Mouse (Mus musculus) midbrain, postnatal 0 days (tissue): ENCODE measurements around the gene Rsbn1l. TPM values are rescaled to one million over a fixed set of nuclear protein-coding genes. Genes with fewer than 3 reads are reported as not detected.
A peak's percentile ranks its signal among the peaks of the same experiment; 100 is the strongest.
"Not testable (repeated sequence)": the region's sequence is repeated elsewhere in the genome, so short reads cannot be mapped to it uniquely, and the experiment has no call there.

Experiments
- ATAC-seq: fragments of 200-750 bp; cut with Nextera tagmentation; 2 replicates; pipeline ENCODE4 v1.8.0; 2017; ENCODE audit warnings: moderate number of reproducible peaks, mild to moderate bottlenecking, moderate TSS enrichment, moderate library complexity; ENCODE audit not compliant: low FRiP score
- DNase-seq: peaks from one replicate; pipeline ENCODE4 v3.0.0-alpha.2; 2015; ENCODE audit warnings: low spot score
- H3K27ac ChIP-seq: fragments of 300-500 bp; sonication (generic); 2 replicates; pipeline ENCODE4 v1.5.1; 2014; ENCODE audit warnings: low read depth, mild to moderate bottlenecking, low read length, mixed read lengths
- H3K27me3 ChIP-seq: fragments of 300-500 bp; sonication (generic); 2 replicates; pipeline ENCODE4 v1.6.1; 2014; ENCODE audit warnings: low read length, control low read depth, mixed read lengths; ENCODE audit not compliant: insufficient read depth
- H3K36me3 ChIP-seq: fragments of 300-500 bp; sonication (generic); 2 replicates; pipeline ENCODE4 v1.6.1; 2014; ENCODE audit warnings: low read length, control low read depth, mixed read lengths; ENCODE audit not compliant: insufficient read depth
- H3K4me1 ChIP-seq: fragments of 300-500 bp; sonication (generic); 2 replicates; pipeline ENCODE4 v1.6.1; 2014; ENCODE audit warnings: mild to moderate bottlenecking, control low read depth, antibody characterized with exemption, low read length, mixed read lengths; ENCODE audit not compliant: insufficient read depth
- H3K4me2 ChIP-seq: fragments of 300-500 bp; sonication (generic); 2 replicates; pipeline ENCODE4 v1.6.1; 2014; ENCODE audit warnings: low read depth, mild to moderate bottlenecking, low read length, mixed read lengths; ENCODE audit not compliant: poor library complexity, severe bottlenecking
- H3K4me3 ChIP-seq: fragments of 300-500 bp; sonication (generic); 2 replicates; pipeline ENCODE4 v1.5.1; 2014; ENCODE audit warnings: low read depth, mild to moderate bottlenecking, low read length, moderate library complexity
- H3K9ac ChIP-seq: fragments of 300-500 bp; sonication (generic); replicated peaks from 2 replicates; pipeline ENCODE4 v1.6.1; 2014; ENCODE audit warnings: mild to moderate bottlenecking, low read length, moderate library complexity, mixed read lengths; ENCODE audit not compliant: poor library complexity, severe bottlenecking
- H3K9me3 ChIP-seq: fragments of 300-500 bp; sonication (generic); 2 replicates; pipeline ENCODE4 v1.6.1; 2016; ENCODE audit warnings: low read length, control low read depth
- CTCF ChIP-seq: IDR thresholded peaks from 2 replicates; pipeline ENCODE4 v1.5.1; 2016; ENCODE audit warnings: antibody characterized with exemption, mild to moderate bottlenecking
- WGBS: fragments of 180-500 bp; shearing (Covaris S2); extraction: QIAGEN DNeasy Blood & Tissue Kit; methylation state at CpG from one replicate; pipeline ENCODE4 v1.1.7; 2014; 5-methylcytosine and 5-hydroxymethylcytosine counted together
- polyA plus RNA-seq: library from polyadenylated mRNA; unstranded; fragments of >200 nt; fragmentation: Nextera tagmentation; extraction: Ambion mirVana; gene quantifications from 2 replicates; pipeline ENCODE4 v1.2.1, GENCODE M21; 2015
- total RNA-seq: library from RNA; depleted of rRNA; stranded (reverse); fragments of >200 nt; gene quantifications from 2 replicates; pipeline ENCODE4 v1.2.3, GENCODE M21; 2014

The Rsbn1l gene
- total and polyA plus RNA-seq, 2 experiments from 2014 or later: 3.8 to 5.2 TPM

GRCm38 (mm10) chr5:20946906-20947305, 9.3 kb downstream of the Rsbn1l start:
- H3K4me2 ChIP-seq: no peak overlapping the region
- H3K27me3 ChIP-seq: no peaks in the 10 kb centered on the region
- no peaks in the 10 kb centered on the region for H3K36me3 ChIP-seq
- H3K4me3 ChIP-seq: no peak overlapping the region
- no peak overlapping the region for H3K9ac ChIP-seq
- no peak for ATAC-seq
- WGBS: 89% methylated on average over 6 of the region's 6 CpGs
- peaks cover 2% of the 10 kb centered on the region; the same call in 1 of the 2 replicates for H3K4me1 ChIP-seq
- H3K27ac ChIP-seq: no peak overlapping the region
- H3K9me3 ChIP-seq: no peaks in the 10 kb centered on the region
- no peak for TF ChIP-seq CTCF
- no peak for DNase-seq

GRCm38 (mm10) chr5:20944961-20945748, 11.0 kb downstream of the Rsbn1l start:
- 82% methylated on average over 13 of the region's 13 CpGs for whole genome bisulfite sequencing
- no peaks in the 10 kb centered on the region for H3K36me3 ChIP-seq
- ATAC-seq: no peak
- H3K27ac ChIP-seq: no peak overlapping the region
- no peak for TF ChIP-seq CTCF
- H3K4me1 ChIP-seq: peaks cover 2% of the 10 kb centered on the region; the same call in 1 of the 2 replicates
- no peak overlapping the region for H3K4me2 ChIP-seq
- H3K27me3 ChIP-seq: no peaks in the 10 kb centered on the region
- H3K9me3 ChIP-seq: no peaks in the 10 kb centered on the region
- DNase-seq: no peak
- H3K4me3 ChIP-seq: no peak overlapping the region
- H3K9ac ChIP-seq: no peak overlapping the region

- not testable (repeated sequence) for H3K4me3 ChIP-seq, H3K36me3 ChIP-seq
Measured at GRCm38 (mm10) chr5:20943791-20944190, 12.4 kb downstream of the Rsbn1l start.

GRCm38 (mm10) chr5:20942523-20942922, 13.7 kb downstream of the Rsbn1l start:
- Histone ChIP-seq H3K4me2 (no peak overlapping the region), H3K4me3 (no peak overlapping the region), H3K9ac (no peak overlapping the region), H3K4me1 (no peaks in the 10 kb centered on the region), H3K27ac (no peak overlapping the region), H3K27me3 (no peaks in the 10 kb centered on the region), H3K36me3 (no peaks in the 10 kb centered on the region), H3K9me3 (no peaks in the 10 kb centered on the region)
- ATAC-seq: no peak
- no peak for TF ChIP-seq CTCF
- DNase-seq: no peak
- WGBS: 93% methylated on average over 3 of the region's 3 CpGs

More at GRCm38 (mm10) chr5:20943791-20944190, 12.4 kb downstream of the Rsbn1l start:
- H3K9me3 ChIP-seq, H3K4me2 ChIP-seq, DNase-seq, H3K27ac ChIP-seq, H3K27me3 ChIP-seq, ATAC-seq, H3K9ac ChIP-seq, H3K4me1 ChIP-seq: not testable (repeated sequence)
- WGBS: 91% methylated on average over 3 of the region's 4 CpGs

- WGBS: 57% methylated on average over 5 of the region's 5 CpGs
- Histone ChIP-seq H3K4me1 (no peaks in the 10 kb centered on the region), H3K36me3 (no peaks in the 10 kb centered on the region), H3K27me3 (no peaks in the 10 kb centered on the region), H3K27ac (no peak overlapping the region), H3K4me3 (no peak overlapping the region), H3K9ac (no peak overlapping the region), H3K9me3 (no peaks in the 10 kb centered on the region), H3K4me2 (no peak overlapping the region)
- no peak for TF ChIP-seq CTCF
- ATAC-seq: no peak
- peak; percentile 8 for DNase-seq
Measured at GRCm38 (mm10) chr5:20941205-20941604, 15.0 kb downstream of the Rsbn1l start.

- DNase-seq (no peak), ATAC-seq (no peak)
- TF ChIP-seq CTCF: no peak
- H3K4me3 ChIP-seq: no peak overlapping the region
- H3K9ac ChIP-seq: no peak overlapping the region
- no peaks in the 10 kb centered on the region for H3K4me1 ChIP-seq
- no peak overlapping the region for H3K4me2 ChIP-seq
- no peaks in the 10 kb centered on the region for H3K36me3 ChIP-seq
- no peak overlapping the region for H3K27ac ChIP-seq
- no peaks in the 10 kb centered on the region for H3K27me3 ChIP-seq
- H3K9me3 ChIP-seq: no peaks in the 10 kb centered on the region
- 77% methylated on average over 4 of the region's 4 CpGs for WGBS
Measured at GRCm38 (mm10) chr5:20940696-20941095, 15.5 kb downstream of the Rsbn1l start.
